Mouse (Mus musculus): ENCODE measurements at regions not wholly inside any gene's neighbourhood (a gene's known extent, or its start where the extent isn't known, plus 50 kb on each side); places are given as distances from the start of the nearest gene placed in this dataset.

DNA sequence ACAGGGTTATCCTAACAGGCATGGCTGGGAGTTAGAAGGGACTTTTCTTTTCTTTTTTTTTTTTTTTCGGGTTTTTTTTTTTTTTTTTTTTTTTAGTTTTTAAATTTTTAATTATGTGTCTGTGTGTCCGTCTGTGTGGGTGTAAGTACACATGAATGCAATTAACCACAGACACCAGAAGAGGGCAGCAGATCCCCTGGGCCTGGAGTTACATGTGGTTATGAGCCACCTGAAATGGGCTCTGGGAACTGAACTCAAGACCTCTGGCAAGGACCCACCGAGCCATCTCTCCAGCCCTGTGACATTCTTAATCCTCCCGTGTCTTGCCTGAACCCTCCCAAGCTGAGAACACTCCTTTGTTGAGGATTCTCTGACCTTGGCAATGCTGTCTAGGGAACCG is 157.0 kb downstream of the Zfp36l2 start:
- no peak for DNase-seq (ENCODE audit: low read depth in 2 of 2, low spot score in 2 of 2)

DNA sequence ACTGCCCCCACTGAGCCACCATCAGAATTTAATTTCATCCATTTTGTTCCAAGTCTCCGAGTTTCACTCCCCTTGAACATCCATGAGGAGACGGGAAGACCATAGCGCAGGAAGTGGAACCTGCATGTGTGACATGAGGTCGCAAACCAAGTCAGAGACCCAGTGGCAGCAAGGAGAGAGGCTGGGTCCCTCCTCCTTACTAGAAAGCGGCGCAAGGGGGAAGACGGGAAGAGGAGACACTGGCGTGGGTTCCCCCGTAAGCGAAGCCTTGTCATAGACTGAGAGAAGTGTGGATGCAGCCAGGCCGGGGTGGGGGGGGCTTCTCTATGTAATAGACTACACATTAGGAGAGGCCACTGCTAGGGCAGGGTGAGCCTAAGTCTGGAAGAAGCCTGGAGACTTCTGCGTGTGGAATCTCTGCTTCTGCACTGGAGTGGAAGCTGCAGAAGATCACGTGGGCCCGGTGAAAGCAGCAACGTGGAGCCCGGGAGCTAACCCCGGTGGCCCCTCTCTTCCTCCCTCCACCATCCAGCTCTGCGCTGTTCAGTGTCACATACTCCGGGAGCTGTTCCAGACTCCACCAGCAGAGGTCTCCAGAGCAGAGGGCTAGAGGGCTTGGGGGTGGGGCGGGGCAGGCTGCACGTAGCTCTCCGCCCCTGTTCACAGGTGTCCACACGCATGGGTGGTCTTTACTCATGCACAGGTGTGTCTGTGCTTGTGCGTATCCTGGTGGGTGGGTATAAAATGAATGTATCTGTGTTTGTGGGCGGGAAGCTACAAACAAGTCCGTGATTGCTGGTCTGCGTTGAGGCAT is 159.4 kb downstream of the Zfp36l2 start:
- peak; percentile 85 to 92 for DNase-seq (ENCODE audit: low read depth in 2 of 2, low spot score in 2 of 2)

DNA sequence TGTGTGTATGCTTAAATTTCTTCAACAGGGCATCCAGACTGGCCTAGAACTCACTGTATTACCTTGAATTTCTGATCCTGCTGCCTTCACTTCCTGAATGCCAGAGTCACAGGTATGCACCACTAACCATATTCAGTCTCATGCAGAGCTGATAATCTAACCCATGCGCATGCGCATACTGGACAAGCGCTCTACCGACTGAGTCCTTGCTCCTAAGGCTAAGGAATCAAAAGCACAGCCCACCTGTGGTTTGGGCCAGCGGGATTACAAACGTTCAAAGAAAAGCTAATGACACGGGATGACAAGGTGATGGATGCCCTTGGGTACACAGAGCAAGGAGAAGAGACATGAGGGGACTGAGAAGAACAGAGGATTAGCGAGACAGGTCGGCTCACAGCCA is 160.5 kb downstream of the Zfp36l2 start:
- DNase-seq (ENCODE audit: low read depth in 2 of 2, low spot score in 2 of 2), result no peak

DNA sequence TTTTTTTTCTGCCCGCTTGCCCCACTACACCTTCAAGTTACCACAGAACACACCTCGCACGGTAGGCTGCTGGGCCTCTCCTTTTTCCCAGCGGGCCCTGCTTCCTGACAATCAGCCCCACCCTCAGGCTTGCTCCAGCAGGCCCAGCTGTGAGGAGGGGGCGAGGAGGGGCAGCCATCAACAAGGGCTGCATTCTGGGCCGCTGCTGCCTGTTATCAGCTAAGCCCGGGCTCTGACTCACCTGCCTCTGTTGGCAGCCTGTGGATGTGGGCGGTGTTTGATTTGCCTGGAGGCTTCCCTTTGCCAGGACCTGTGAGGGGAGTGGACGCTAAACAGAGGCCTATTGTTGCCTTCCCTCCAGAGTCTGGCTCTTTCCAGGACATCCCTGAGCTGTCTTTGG is 161.6 kb downstream of the Zfp36l2 start:
- DNase-seq (ENCODE audit: low read depth in 2 of 2, low spot score in 2 of 2), result peak; percentile 40 to 54

DNA sequence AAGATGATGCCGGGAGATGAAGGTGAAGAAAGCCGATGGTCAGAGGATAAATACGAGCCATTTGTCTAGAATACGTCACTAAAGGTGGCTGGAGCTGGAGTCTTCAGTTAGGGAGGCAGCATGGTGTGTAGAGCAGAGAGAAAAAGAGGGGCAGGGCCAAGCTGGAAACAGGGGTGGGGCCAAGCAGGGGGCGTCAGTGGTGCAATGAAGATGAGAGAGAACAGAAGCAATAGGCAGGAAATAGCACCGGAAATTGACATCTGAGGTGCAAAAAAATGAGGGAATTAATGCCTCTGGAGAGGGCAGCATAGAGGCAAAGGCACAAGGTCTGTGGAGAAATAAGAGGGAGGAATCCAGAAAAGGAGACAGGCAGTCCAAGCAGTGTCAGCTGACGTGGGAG is 165.4 kb downstream of the Zfp36l2 start:
- peak in 1 of 2 experiments; percentile 61 for DNase-seq (ENCODE audit: low read depth in 2 of 2, low spot score in 2 of 2)

DNA sequence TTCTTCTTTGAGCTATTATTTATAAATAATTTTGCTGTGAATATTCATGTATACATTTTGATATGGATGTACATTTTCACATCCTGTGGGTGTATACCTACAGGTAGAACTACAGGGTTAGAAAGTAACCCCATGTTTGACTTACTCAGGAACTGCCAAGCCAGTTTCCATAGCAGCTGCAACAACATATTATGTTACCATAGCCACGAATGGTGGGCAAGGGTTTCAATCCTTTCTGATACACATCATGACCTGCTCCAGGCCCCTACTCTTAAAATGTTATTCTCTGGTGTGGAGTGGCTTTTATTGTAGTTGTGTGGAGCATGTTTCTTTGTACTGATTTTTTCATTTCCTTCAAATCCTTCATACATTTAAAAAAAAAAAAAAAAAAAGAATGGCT is 168.9 kb downstream of the Zfp36l2 start:
- DNase-seq (ENCODE audit: low read depth in 2 of 2, low spot score in 2 of 2), result no peak

DNA sequence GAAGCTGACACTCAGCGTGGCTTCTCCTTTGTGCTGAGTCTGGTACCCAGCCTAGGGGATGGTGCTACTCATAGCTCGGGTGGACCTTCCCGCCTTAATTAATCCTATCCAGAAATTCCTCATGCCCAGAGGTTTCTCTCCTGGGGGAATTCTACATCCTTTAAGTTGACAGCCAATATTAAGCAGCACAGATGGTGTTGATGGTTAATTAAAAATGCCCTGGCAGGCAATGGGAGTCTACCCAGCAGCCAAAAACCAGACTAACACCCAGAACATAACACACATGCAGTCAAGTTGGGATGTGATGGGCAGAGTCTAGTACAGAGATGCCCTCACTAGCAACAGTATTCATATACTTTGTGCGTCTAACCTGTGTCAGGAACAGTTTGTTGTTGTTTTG is 169.9 kb downstream of the Zfp36l2 start:
- no peak for DNase-seq (ENCODE audit: low read depth in 2 of 2, low spot score in 2 of 2)

DNA sequence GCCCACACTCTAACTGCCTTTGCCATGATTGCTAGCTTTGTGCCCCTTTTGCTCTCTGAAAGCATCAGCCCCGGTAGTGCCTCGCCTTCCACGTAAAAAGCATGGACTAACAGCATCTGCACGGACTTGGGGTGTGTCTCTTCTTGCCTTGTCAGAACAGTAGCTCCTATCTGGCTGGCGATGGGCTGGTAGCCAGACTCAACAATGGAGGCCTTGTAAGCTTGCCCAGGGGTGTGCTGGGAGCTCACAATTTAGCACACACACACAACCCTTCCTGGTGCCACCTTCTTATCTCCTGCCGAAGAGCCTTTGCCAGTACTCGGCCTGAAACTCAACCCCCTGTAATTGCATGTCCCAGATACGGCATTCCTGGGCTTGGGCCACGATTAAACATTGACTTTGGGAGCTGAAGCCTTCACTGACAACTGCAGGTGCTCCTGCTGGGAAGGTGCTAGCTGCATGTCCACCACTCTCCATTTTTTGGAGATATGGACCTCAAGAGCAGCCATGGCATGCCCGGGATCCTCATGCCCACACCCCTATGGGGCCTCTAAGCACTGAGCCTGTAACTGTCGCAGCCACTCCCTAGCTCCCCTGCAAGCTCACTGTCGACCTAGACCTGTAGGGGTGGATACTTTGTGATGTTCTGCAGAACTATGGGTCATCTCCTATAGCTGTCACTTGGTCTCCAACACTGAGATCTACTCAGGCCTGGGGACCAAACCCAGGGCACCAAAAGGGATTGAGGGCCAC is 166.7 kb upstream of the Haao start:
- no peak for DNase-seq (ENCODE audit: low read depth in 2 of 2, low spot score in 2 of 2)

DNA sequence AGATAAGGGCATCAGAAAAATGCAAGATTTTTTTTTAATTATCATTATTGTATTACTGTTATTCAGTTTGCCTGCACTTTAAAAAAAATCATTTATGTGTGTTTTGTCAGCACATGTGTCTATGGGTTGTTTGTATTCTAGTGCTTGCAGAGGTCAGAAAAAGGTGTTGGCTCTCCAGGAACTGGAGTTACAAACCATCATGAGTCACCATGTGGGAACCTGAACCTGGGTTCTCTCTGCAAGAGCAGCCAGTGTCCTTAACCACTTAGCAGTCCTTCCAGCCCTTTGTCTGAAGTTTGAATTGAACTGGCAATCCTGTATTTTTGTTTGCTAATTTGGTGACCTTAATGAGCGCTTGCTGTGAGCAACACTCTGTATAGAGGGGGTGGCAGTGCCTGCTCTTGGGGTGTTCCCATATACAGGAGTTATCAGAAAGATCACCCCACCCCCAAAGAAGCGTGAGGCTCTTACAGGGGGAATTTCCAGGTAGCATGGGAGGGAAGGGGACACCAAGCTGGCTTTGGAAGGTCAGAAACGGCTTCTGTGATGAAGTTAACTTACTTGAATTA is 162.8 kb upstream of the Haao start:
- DNase-seq (ENCODE audit: low read depth in 2 of 2, low spot score in 2 of 2), result no peak

DNA sequence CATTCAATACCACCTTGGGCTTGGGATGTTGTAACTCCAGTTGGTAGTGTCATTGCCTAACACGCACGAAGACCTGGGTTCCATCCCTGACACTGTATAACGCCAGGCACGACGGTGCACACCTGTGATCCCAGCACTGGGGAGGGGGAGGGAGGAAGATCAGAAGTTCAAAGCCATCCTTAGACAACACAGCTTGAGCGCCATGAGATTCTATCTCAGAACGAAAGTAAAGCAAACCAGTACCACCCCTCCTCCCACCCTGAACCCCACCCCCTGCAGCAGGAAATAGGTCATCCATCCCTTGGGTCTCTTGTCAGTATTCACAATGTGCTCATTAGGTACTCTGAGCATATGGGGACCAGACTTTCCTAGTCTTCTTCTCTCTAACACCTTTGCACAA is 162.2 kb upstream of the Haao start:
- DNase-seq (ENCODE audit: low read depth in 2 of 2, low spot score in 2 of 2), result no peak

DNA sequence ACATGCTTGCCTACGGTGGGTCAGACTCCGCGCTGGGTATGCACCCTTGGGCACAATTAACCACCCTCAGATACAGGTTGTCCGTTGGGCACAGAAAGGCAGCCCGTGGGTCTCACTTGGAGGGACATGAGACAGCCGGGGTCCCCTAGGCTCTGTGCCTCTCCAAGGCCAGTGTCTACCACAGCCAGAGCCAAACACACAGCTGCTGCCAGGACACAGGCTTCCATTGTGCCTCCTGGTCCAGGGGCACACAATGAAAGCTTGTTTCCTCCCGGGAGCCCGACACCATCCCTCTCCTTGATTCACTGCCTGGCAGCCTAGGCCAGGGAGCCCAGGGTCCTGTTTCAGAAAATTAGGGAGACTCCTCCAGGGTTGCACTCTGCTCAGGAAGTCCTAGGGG is 161.4 kb upstream of the Haao start:
- DNase-seq (ENCODE audit: low read depth in 2 of 2, low spot score in 2 of 2), result no peak

DNA sequence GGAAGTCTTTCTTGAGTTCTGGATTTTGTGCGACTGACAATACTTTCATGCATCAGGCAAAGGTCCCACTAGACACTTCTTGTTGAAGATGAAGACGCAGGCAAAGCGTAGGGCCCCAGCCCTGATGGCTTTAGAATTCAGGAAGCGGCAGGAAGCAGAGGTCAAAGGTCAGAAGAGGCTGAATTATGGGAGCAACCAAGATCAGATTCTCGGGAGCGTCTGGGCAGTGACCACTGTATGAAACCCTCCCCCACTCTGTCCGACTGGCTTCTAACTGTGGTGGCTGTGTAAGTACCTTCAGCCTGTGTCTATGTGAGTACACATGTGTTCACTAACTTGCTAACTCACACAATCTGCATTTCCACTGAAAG is 160.9 kb upstream of the Haao start:
- DNase-seq (ENCODE audit: low read depth in 2 of 2, low spot score in 2 of 2), result no peak

DNA sequence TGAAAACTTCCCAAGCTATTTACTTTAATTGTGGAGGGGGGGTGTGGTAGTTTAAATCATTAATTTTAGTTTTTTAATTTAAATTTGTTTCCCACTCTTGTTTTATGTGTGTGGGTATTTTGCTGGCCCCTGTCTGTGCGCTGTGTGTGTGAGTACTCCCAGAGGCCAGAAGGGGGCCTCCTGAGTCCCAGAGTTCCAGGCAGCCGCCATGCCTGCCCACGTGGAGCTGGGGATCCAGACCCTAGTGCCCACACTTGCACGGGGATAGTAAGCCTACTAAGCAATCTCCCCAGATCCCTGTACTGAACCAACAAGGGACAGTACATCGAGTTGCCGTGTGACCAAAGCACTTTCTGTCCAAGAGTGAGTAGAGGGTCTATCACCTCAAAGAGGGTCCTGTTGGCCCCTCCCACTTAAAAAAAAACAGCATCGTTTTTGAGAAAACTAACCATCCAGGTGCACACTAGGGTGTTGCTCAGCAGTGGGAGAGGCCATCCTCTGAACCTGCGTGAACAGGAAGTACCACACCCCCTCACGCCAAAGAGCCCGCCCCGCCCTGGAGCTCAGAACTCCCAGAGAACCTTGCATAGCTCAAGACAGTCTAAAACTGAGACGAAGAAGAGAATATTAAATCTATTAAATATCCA is 160.4 kb upstream of the Haao start:
- DNase-seq (ENCODE audit: low read depth in 2 of 2, low spot score in 2 of 2), result no peak

DNA sequence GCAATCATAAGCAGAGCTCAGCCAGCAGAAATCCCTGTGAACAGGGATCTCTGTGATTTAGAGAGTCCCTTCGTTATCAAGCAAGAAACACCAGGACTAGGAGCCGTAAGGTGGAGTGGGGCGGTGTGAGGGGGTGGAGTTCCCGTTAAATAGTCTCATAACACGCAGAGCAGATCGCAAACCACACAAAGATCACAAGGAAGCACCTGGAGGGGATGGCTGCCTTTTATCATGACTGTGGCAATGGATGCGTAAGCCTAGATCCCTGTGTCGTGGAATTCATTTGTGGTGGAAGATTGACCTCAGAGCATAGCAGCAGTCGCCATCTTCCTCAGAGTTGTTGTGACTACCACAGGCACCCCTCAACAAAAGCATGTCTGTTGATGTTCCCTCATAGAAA is 159.0 kb upstream of the Haao start:
- peak in 1 of 2 experiments; percentile 39 for DNase-seq (ENCODE audit: low read depth in 2 of 2, low spot score in 2 of 2)

DNA sequence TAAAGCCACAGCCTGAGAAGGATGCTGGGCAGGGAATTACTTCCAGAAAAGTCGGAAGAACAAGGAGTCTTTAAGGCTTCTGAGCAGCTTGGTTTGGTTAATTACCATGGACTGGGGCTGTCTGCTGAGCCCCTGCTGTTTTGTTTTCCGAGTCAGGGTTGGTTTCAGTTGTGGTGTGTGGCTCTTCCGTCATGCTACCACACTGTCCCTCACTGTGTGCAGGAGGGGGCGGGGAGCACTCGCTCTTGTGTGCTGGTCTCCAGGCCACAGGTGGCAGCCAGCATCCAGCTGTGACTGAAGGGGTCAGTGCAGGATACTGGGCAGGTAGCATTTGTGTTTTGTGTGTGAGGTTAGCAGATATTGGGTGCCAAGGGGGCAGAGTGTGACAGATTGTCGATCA is 156.5 kb upstream of the Haao start:
- DNase-seq (ENCODE audit: low read depth in 2 of 2, low spot score in 2 of 2), result peak; percentile 66 to 77

DNA sequence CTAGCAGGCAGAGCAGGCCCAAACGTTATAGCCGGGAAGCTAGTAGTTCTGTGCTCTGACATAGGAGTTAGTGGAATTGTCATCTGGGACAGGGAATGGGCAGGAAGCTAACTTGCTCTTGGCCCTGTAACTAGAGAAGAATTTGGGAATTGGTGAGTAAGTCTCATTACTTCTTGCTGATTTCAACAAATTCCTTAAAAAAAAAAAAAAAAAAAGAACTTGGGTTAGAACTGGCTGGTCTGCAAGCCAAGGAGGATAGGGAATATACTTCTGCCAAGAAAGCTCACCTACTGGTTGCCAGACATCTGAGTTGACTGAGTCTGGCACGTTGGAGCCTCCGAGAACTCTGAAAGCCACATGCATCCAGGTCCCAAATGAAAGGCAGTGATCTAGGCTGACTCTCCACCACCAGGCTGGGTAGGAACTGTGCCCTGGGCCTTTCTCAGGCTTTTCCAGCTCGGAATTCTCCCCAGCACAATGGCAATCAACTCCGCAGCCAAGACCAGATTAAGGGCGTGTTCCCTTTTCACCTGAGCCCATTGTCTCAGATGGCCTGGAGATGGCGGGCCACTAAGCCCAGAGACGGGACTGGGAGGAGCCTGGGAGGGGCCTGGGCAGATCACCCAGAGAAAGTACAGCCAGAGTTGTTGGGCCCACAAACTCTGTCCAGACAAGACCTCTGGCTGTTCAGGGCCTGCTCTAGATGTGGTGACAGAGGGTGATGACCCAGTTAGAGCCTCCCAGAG is 155.9 kb upstream of the Haao start:
- no peak for DNase-seq (ENCODE audit: low read depth in 2 of 2, low spot score in 2 of 2)

DNA sequence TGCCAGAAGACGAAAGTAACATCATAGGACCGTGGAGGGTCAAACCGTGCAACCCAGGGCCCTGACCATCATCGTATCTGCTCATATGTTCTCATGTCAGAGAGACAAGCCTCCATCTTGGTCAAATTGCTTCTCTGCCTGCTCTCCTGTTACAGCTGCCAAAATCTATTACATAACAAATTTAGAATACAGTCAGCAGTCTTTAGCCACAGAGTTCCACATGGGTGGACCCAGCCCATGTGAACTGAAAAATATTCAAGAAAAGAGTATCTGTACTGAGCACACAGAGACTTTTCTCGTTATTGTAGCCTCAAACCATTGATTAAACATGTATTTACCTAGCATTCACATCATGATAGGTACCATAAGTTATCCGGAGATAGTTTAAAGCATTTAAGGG is 155.2 kb upstream of the Haao start:
- no peak for DNase-seq (ENCODE audit: low read depth in 2 of 2, low spot score in 2 of 2)

DNA sequence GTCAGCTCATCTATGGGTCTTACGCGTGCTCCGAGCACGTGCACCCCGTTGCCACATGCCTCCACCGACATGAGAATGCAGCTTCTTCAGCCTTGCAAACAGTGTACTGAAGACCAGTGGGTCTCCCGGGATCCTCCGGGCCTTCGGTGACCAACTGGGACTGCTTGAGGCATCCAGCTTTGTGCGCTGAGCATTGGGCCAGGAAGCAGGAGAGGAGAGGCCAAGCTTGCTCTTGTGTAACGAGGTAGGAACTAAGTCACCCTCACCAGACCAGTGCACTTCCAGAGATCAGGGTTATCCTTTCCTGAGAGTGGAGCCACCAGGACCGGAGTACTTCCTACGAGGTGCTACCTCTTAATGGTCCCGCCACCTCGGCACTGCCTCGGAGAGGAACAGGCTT is 154.6 kb upstream of the Haao start:
- no peak for DNase-seq (ENCODE audit: low read depth in 2 of 2, low spot score in 2 of 2)

DNA sequence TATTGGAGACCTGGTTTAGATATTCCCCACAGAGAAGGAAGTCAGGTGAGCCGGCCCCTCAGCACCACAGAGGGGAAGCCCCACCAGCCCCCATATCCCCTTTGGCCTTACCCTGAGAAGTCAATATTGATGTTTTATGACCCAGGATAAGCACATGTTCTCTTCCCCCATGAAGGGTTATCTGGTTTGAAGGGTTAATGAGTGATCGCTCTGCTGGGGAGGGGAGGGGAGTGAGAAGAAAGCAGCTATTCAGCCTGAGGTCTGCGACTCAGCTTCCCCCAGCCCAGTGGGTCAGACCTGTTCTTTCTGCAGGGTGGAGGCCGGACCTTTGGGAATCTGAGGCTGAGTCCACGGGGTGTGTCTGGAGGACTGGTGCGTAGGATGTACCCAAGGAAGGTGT is 152.4 kb upstream of the Haao start:
- no peak for DNase-seq (ENCODE audit: low read depth in 2 of 2, low spot score in 2 of 2)

DNA sequence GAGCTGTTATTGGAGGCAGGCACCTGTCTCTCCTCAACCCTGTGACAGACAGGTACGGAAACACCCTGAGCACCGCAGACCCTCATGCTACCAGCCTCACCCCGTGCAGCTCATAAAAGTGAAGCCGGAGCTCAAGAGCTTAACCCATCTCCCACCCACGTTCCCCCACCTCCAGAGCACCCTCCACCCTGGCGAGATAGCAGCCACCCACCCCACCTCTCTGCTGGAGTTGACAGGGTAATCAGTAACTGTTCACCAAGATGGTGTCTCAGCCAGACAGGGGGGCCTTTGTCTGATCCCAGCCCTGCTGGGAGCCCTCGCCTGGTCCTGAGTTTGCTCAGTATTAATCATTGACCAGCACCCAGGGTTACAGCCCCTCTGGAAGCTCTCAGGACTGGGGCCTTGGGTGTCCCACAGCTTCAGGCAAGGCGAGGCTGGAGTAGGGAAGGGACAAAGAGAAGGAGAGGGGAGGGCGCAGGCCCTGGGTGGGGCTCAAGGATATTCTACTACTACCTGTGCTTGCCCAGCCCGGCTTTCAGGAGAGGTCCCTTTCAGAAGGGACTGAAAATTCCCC is 151.3 kb upstream of the Haao start:
- no peak for DNase-seq (ENCODE audit: low read depth in 2 of 2, low spot score in 2 of 2)

DNA sequence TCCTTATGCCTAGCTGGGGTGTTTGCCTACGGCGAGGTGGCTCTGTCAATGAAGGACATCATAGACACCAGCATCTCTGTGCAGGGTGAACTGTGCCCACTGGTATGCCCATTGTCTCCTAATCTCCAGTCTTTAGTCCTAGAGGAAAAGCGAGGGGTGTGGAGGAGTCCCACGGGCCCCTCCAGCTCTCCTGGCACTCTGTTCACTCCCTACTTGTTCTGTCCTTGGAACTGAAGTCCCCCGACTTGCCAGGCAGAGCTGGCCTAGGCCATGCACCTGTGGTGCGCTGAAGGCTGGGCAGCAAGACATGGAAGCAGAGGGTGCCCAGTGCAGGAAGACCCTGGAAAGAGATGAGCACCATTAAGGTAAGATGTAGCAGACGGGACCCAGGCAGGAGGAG is 150.6 kb upstream of the Haao start:
- DNase-seq (ENCODE audit: low read depth in 2 of 2, low spot score in 2 of 2), result no peak
